25 mouse cellular contexts compared by ENCODE assay signal in genomic region chr4:82390545-82390944, GRCm38 (mm10).
DNase-seq lines count a peak whose midpoint lies in the region; ATAC-seq and TF ChIP-seq lines count a peak whose summit lies in the region.
"Had no signal": no experiment of that assay in that cellular context is flagged by ENCODE, and none has a peak within 500 bp of the region (broad histone marks: within the 10 kb centered on the region; RNA-seq: fewer than 3 reads in every experiment).

No protein-coding gene starts in this region.

- peaks cover 55% of the 10 kb centered on the region for H3K4me1 ChIP-seq in heart, embryonic 12.5 days (replicated peaks)
- H3K4me1 ChIP-seq in intestine, embryonic 15.5 days (replicated peaks), result peaks cover 17% of the 10 kb centered on the region
- H3K4me1 ChIP-seq in intestine, embryonic 16.5 days (ENCODE audit: control insufficient read depth, insufficient read depth, low read length), result peaks cover 42% of the 10 kb centered on the region
- H3K4me1 ChIP-seq in lung, embryonic 16.5 days (replicated peaks; ENCODE audit: control insufficient read depth, insufficient read depth, low read length), result peaks cover 39% of the 10 kb centered on the region
- H3K4me1 ChIP-seq in lung, adult 2 months (ENCODE audit: control insufficient read depth, insufficient read depth, low read length), result peaks cover 34% of the 10 kb centered on the region
- H3K4me1 ChIP-seq: neural tube, embryonic 12.5 days had no signal

- H3K9me3 ChIP-seq in heart, embryonic 12.5 days (replicated peaks), result no peaks in the 10 kb centered on the region
- H3K9me3 ChIP-seq in intestine, embryonic 15.5 days, result no peaks in the 10 kb centered on the region
- no peaks in the 10 kb centered on the region for H3K9me3 ChIP-seq in intestine, embryonic 16.5 days (ENCODE audit: control insufficient read depth, low read length)
- H3K9me3 ChIP-seq in lung, embryonic 16.5 days (ENCODE audit: control insufficient read depth, low read length), result no peaks in the 10 kb centered on the region
- H3K9me3 ChIP-seq: forebrain, embryonic 10.5 days; hindbrain, embryonic 13.5 days; limb, embryonic 10.5 days; midbrain, embryonic 15.5 days; neural tube, embryonic 12.5 days had no signal

- 0 out of 2 replicates have a peak overlapping the region, but pooled peaks have one; percentile 33 for H3K27ac ChIP-seq in heart, embryonic 12.5 days (ENCODE audit: poor library complexity, severe bottlenecking)
- no peak overlapping the region for H3K27ac ChIP-seq in intestine, embryonic 15.5 days
- H3K27ac ChIP-seq in intestine, embryonic 16.5 days (ENCODE audit: low read length), result no peak overlapping the region
- peak overlapping the region; percentile 80; the same call in 1 of the 2 replicates for H3K27ac ChIP-seq in lung, embryonic 16.5 days (ENCODE audit: low read length)
- H3K27ac ChIP-seq: forebrain, embryonic 10.5 days; hindbrain, embryonic 13.5 days; limb, embryonic 10.5 days; macrophage; midbrain, embryonic 15.5 days; neural tube, embryonic 12.5 days; stomach, postnatal 0 days had no signal

- H3K4me2 ChIP-seq in heart, embryonic 12.5 days, result no peak overlapping the region
- H3K4me2 ChIP-seq in intestine, embryonic 15.5 days (replicated peaks), result no peak overlapping the region
- H3K4me2 ChIP-seq in intestine, embryonic 16.5 days (ENCODE audit: low read depth, low read length), result no peak overlapping the region
- no peak overlapping the region for H3K4me2 ChIP-seq in lung, embryonic 16.5 days (ENCODE audit: low read depth, low read length)
- H3K4me2 ChIP-seq: hindbrain, embryonic 13.5 days; lung, embryonic 14.5 days; midbrain, embryonic 15.5 days; neural tube, embryonic 12.5 days had no signal

- no peak for TF ChIP-seq CTCF in lung, adult 2 months (IDR thresholded peaks at IDR 0.05; ENCODE audit: insufficient read depth, low read length)

- no peak for DNase-seq in heart, adult 9 months (ENCODE audit: low spot score in 2 of 2)
- DNase-seq in lung, adult 2 months, result no peak
- no peak for DNase-seq in frontal cortex, adult 2 months (ENCODE audit: extremely low spot score in 1 of 2, low spot score in 1 of 2)
- DNase-seq: adrenal gland, adult 8-10 months; cerebellum, adult 18-20 months; cerebellum, postnatal 25 days; gastrocnemius, postnatal 25 days; heart, postnatal 36 days; liver; lung, embryonic 14.5 days; right cerebral cortex, postnatal 14 days; thymus, adult 2 months; thymus, postnatal 4 days had no signal

- H3K27me3 ChIP-seq in heart, embryonic 12.5 days (replicated peaks), result no peaks in the 10 kb centered on the region
- H3K27me3 ChIP-seq in intestine, embryonic 15.5 days (replicated peaks), result no peaks in the 10 kb centered on the region
- H3K27me3 ChIP-seq in intestine, embryonic 16.5 days (replicated peaks; ENCODE audit: control insufficient read depth, insufficient read depth, low read length), result no peaks in the 10 kb centered on the region
- no peaks in the 10 kb centered on the region for H3K27me3 ChIP-seq in lung, embryonic 16.5 days (ENCODE audit: control insufficient read depth, insufficient read depth, low read depth, low read length)
- H3K27me3 ChIP-seq: hindbrain, embryonic 13.5 days; midbrain, embryonic 15.5 days; neural tube, embryonic 12.5 days had no signal

- 47% methylated on average over 2 of the region's 2 CpGs for WGBS in heart, embryonic 12.5 days
- 49% methylated on average over 2 of the region's 2 CpGs for WGBS in intestine, embryonic 15.5 days
- WGBS in intestine, embryonic 16.5 days, result 47% methylated on average over 2 of the region's 2 CpGs
- WGBS in lung, embryonic 16.5 days, result 43% methylated on average over 2 of the region's 2 CpGs
- WGBS in lung, adult 2 months, result 36% methylated on average over 2 of the region's 2 CpGs

- no peak for ATAC-seq in heart, embryonic 12.5 days (ENCODE audit: insufficient number of reproducible peaks, low FRiP score)
- ATAC-seq in intestine, embryonic 15.5 days, result 0 out of 2 replicates have a peak, but pooled peaks have one; percentile 13
- no peak for ATAC-seq in intestine, embryonic 16.5 days
- ATAC-seq in lung, embryonic 16.5 days (ENCODE audit: low read depth), result 0 out of 2 replicates have a peak, but pooled peaks have one; percentile 23
- ATAC-seq: forebrain, embryonic 16.5 days; midbrain, embryonic 15.5 days had no signal

- no peak for TF ChIP-seq POLR2A in lung, adult 2 months (IDR thresholded peaks at IDR 0.05; ENCODE audit: borderline replicate concordance, extremely low read depth, low read depth, low read length)

- peaks cover 7% of the 10 kb centered on the region for H3K36me3 ChIP-seq in heart, embryonic 12.5 days
- no peaks in the 10 kb centered on the region for H3K36me3 ChIP-seq in intestine, embryonic 15.5 days
- H3K36me3 ChIP-seq in intestine, embryonic 16.5 days (ENCODE audit: control insufficient read depth, insufficient read depth, low read length), result no peaks in the 10 kb centered on the region
- H3K36me3 ChIP-seq in lung, embryonic 16.5 days (ENCODE audit: control insufficient read depth, insufficient read depth, low read length), result no peaks in the 10 kb centered on the region
- H3K36me3 ChIP-seq: forebrain, embryonic 10.5 days; hindbrain, embryonic 13.5 days; limb, embryonic 10.5 days; midbrain, embryonic 15.5 days; neural tube, embryonic 12.5 days had no signal

- no peak overlapping the region for H3K4me3 ChIP-seq in heart, embryonic 12.5 days
- H3K4me3 ChIP-seq in intestine, embryonic 15.5 days (replicated peaks), result no peak overlapping the region
- no peak overlapping the region for H3K4me3 ChIP-seq in intestine, embryonic 16.5 days (ENCODE audit: low read length)
- no peak overlapping the region for H3K4me3 ChIP-seq in lung, embryonic 16.5 days (ENCODE audit: low read length)
- H3K4me3 ChIP-seq in lung, adult 2 months (replicated peaks; ENCODE audit: extremely low read depth, low read depth, low read length), result no peak overlapping the region
- H3K4me3 ChIP-seq: forebrain, embryonic 10.5 days; hindbrain, embryonic 13.5 days; limb, embryonic 10.5 days; midbrain, embryonic 15.5 days; neural tube, embryonic 12.5 days had no signal

- no peak overlapping the region for H3K9ac ChIP-seq in heart, embryonic 12.5 days
- H3K9ac ChIP-seq in intestine, embryonic 15.5 days, result no peak overlapping the region
- H3K9ac ChIP-seq in intestine, embryonic 16.5 days (ENCODE audit: low read depth, low read length), result no peak overlapping the region
- no peak overlapping the region for H3K9ac ChIP-seq in lung, embryonic 16.5 days (ENCODE audit: low read length)
- H3K9ac ChIP-seq: hindbrain, embryonic 13.5 days; lung, embryonic 14.5 days; midbrain, embryonic 15.5 days; neural tube, embryonic 12.5 days had no signal

Comparison
In these comparisons a context has a peak if more than half of its experiments do, and no peak if none do; other contexts are left out.
1. ATAC-seq: peak in intestine, embryonic 15.5 days (single experiment) and lung, embryonic 16.5 days (single experiment); none in heart, embryonic 12.5 days (single experiment) and intestine, embryonic 16.5 days (single experiment).
2. H3K27ac ChIP-seq: peak in heart, embryonic 12.5 days (single experiment) and lung, embryonic 16.5 days (single experiment); none in intestine, embryonic 15.5 days (single experiment) and intestine, embryonic 16.5 days (single experiment).